In the genomic region with DNA sequence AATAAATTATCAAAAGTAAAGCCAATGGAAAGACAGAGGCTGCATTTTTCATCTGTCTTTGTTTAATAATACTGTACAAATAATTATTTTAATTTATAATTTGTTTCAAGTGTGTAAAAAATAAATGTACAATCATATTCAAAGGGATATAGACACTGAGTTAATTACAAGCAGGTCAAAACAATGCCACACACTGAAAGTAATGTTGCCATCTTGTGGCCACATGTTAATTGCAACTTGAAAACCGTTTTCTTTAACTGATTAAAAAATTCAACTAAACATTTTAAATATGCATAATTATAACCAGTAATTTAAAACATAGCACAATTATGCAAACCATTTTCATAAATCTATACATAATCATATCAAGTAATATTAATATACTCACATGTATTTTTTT, we compare ENCODE assay signal across 14 mouse cellular contexts.
DNase-seq lines count a peak whose midpoint lies in the region; ATAC-seq and TF ChIP-seq lines count a peak whose summit lies in the region.
"Had no signal": no experiment of that assay in that cellular context is flagged by ENCODE, and none has a peak within 500 bp of the region (broad histone marks: within the 10 kb centered on the region; RNA-seq: fewer than 3 reads in every experiment).

No protein-coding gene starts in this region.

- H3K27ac ChIP-seq in embryonic facial prominence, embryonic 11.5 days (replicated peaks; ENCODE audit: low read depth, low read length), result no peak overlapping the region
- H3K27ac ChIP-seq in embryonic facial prominence, embryonic 10.5 days (replicated peaks), result no peak overlapping the region
- no peak overlapping the region for H3K27ac ChIP-seq in kidney, postnatal 0 days
- H3K27ac ChIP-seq in kidney, embryonic 16.5 days (ENCODE audit: low read length), result no peak overlapping the region
- H3K27ac ChIP-seq: limb, embryonic 13.5 days had no signal

- TF ChIP-seq CTCF in kidney, postnatal 0 days (IDR thresholded peaks at IDR 0.05; ENCODE audit: low read depth), result peak; percentile 54
- TF ChIP-seq CTCF in E14TG2a.4 (conservative IDR thresholded peaks at IDR 0.05; ENCODE audit: low read length), result peak; percentile 36; the same call in 1 of the 2 replicates

- H3K9ac ChIP-seq in embryonic facial prominence, embryonic 11.5 days (replicated peaks; ENCODE audit: low read length), result no peak overlapping the region
- no peak overlapping the region for H3K9ac ChIP-seq in kidney, postnatal 0 days (ENCODE audit: low read depth, low read length)
- H3K9ac ChIP-seq in kidney, embryonic 16.5 days (replicated peaks; ENCODE audit: low read length), result no peak overlapping the region
- H3K9ac ChIP-seq: limb, embryonic 13.5 days had no signal

- no peak for ATAC-seq in embryonic facial prominence, embryonic 11.5 days (replicated peaks; ENCODE audit: insufficient number of reproducible peaks, low FRiP score, low TSS enrichment, low read depth)
- no peak for ATAC-seq in kidney, postnatal 0 days (replicated peaks; ENCODE audit: low FRiP score, low read depth)
- ATAC-seq in kidney, embryonic 16.5 days (ENCODE audit: low FRiP score, low TSS enrichment), result no peak
- 0 out of 2 replicates have a peak, but pooled peaks have one; percentile 25 for ATAC-seq in common myeloid progenitor, adult 5-6 weeks (replicated peaks; ENCODE audit: low read depth, poor library complexity, severe bottlenecking)

- no peaks in the 10 kb centered on the region for H3K9me3 ChIP-seq in embryonic facial prominence, embryonic 11.5 days (replicated peaks; ENCODE audit: control insufficient read depth, low read length)
- no peaks in the 10 kb centered on the region for H3K9me3 ChIP-seq in embryonic facial prominence, embryonic 10.5 days
- H3K9me3 ChIP-seq in kidney, postnatal 0 days (replicated peaks; ENCODE audit: low read length), result no peaks in the 10 kb centered on the region
- H3K9me3 ChIP-seq in kidney, embryonic 16.5 days (ENCODE audit: low read length), result no peaks in the 10 kb centered on the region
- peaks cover 6% of the 10 kb centered on the region for H3K9me3 ChIP-seq in E14TG2a.4 (ENCODE audit: low read length)
- H3K9me3 ChIP-seq: limb, embryonic 13.5 days had no signal

- H3K4me3 ChIP-seq in embryonic facial prominence, embryonic 11.5 days (ENCODE audit: low read depth, low read length), result no peak overlapping the region
- no peak overlapping the region for H3K4me3 ChIP-seq in embryonic facial prominence, embryonic 10.5 days
- no peak overlapping the region for H3K4me3 ChIP-seq in kidney, postnatal 0 days (replicated peaks; ENCODE audit: low read depth, low read length)
- no peak overlapping the region for H3K4me3 ChIP-seq in kidney, embryonic 16.5 days (ENCODE audit: low read length)
- H3K4me3 ChIP-seq in E14TG2a.4 (replicated peaks; ENCODE audit: low read length), result no peak overlapping the region
- H3K4me3 ChIP-seq: limb, embryonic 13.5 days had no signal

- H3K4me2 ChIP-seq in embryonic facial prominence, embryonic 11.5 days (ENCODE audit: low read depth, low read length), result no peak overlapping the region
- no peak overlapping the region for H3K4me2 ChIP-seq in kidney, postnatal 0 days (ENCODE audit: low read length)
- no peak overlapping the region for H3K4me2 ChIP-seq in kidney, embryonic 16.5 days (replicated peaks; ENCODE audit: low read depth, low read length)
- H3K4me2 ChIP-seq: heart, embryonic 11.5 days; limb, embryonic 13.5 days had no signal

- no peaks in the 10 kb centered on the region for H3K27me3 ChIP-seq in embryonic facial prominence, embryonic 11.5 days (ENCODE audit: control insufficient read depth, insufficient read depth, low read length)
- no peaks in the 10 kb centered on the region for H3K27me3 ChIP-seq in embryonic facial prominence, embryonic 10.5 days (replicated peaks; ENCODE audit: low read depth, poor library complexity, severe bottlenecking)
- H3K27me3 ChIP-seq in kidney, postnatal 0 days (ENCODE audit: insufficient read depth, low read length), result no peaks in the 10 kb centered on the region
- H3K27me3 ChIP-seq in kidney, embryonic 16.5 days (ENCODE audit: insufficient read depth, low read length), result no peaks in the 10 kb centered on the region
- H3K27me3 ChIP-seq in E14TG2a.4 (ENCODE audit: insufficient read depth, low read length), result no peaks in the 10 kb centered on the region
- H3K27me3 ChIP-seq: limb, embryonic 13.5 days had no signal

- peak; percentile 18 for DNase-seq in embryonic facial prominence, embryonic 11.5 days (ENCODE audit: low spot score)
- no peak for DNase-seq in embryonic facial prominence, embryonic 10.5 days (ENCODE audit: low spot score)
- peak; percentile 3 for DNase-seq in kidney, postnatal 0 days (ENCODE audit: low spot score)
- no peak for DNase-seq in adrenal gland, adult 8-10 months
- DNase-seq in left cerebral cortex, adult 9 months (ENCODE audit: low spot score in 2 of 2), result no peak
- DNase-seq: B cell, adult 2 months; kidney, postnatal 25 days; layer of hippocampus, postnatal 36 days; thymus, adult 2 months had no signal

- H3K36me3 ChIP-seq in embryonic facial prominence, embryonic 11.5 days (replicated peaks; ENCODE audit: control insufficient read depth, insufficient read depth, low read depth, low read length), result no peaks in the 10 kb centered on the region
- H3K36me3 ChIP-seq in embryonic facial prominence, embryonic 10.5 days (replicated peaks), result no peaks in the 10 kb centered on the region
- no peaks in the 10 kb centered on the region for H3K36me3 ChIP-seq in kidney, postnatal 0 days (ENCODE audit: insufficient read depth, low read length)
- H3K36me3 ChIP-seq in kidney, embryonic 16.5 days (ENCODE audit: insufficient read depth, low read length), result no peaks in the 10 kb centered on the region
- H3K36me3 ChIP-seq in E14TG2a.4 (ENCODE audit: insufficient read depth, low read length), result no peaks in the 10 kb centered on the region
- H3K36me3 ChIP-seq: limb, embryonic 13.5 days had no signal

- WGBS in embryonic facial prominence, embryonic 11.5 days, result 35% methylated on average over 1 of the region's 1 CpGs
- 40% methylated on average over 1 of the region's 1 CpGs for WGBS in embryonic facial prominence, embryonic 10.5 days
- 25% methylated on average over 1 of the region's 1 CpGs for WGBS in kidney, postnatal 0 days
- 17% methylated on average over 1 of the region's 1 CpGs for WGBS in kidney, embryonic 16.5 days

- H3K4me1 ChIP-seq in embryonic facial prominence, embryonic 11.5 days (ENCODE audit: control insufficient read depth, insufficient read depth, low read length), result no peaks in the 10 kb centered on the region
- H3K4me1 ChIP-seq in embryonic facial prominence, embryonic 10.5 days, result no peaks in the 10 kb centered on the region
- H3K4me1 ChIP-seq in kidney, postnatal 0 days (replicated peaks; ENCODE audit: insufficient read depth, low read length), result no peaks in the 10 kb centered on the region
- no peaks in the 10 kb centered on the region for H3K4me1 ChIP-seq in kidney, embryonic 16.5 days (ENCODE audit: insufficient read depth, low read length)
- H3K4me1 ChIP-seq in E14TG2a.4 (replicated peaks; ENCODE audit: low read depth, low read length), result no peaks in the 10 kb centered on the region
- H3K4me1 ChIP-seq: limb, embryonic 13.5 days had no signal

Comparison
In these comparisons a context has a peak if more than half of its experiments do, and no peak if none do; other contexts are left out.
1. DNase-seq: peak in embryonic facial prominence, embryonic 11.5 days (single experiment) and kidney, postnatal 0 days (single experiment); none in embryonic facial prominence, embryonic 10.5 days (single experiment), adrenal gland, adult 8-10 months (single experiment) and left cerebral cortex, adult 9 months (0 of 2).